Mouse (Mus musculus) heart, embryonic 15.5 days (tissue): Measurements from ENCODE around the gene Emc7. TPM values are rescaled to one million over a fixed set of nuclear protein-coding genes. Genes with fewer than 3 reads are reported as not detected.

Experiments
- ATAC-seq: fragments of 200-750 bp; cut with Nextera tagmentation; replicated peaks from 2 replicates; pipeline ENCODE4 v1.8.0; 2017; ENCODE audit warnings: low read depth, moderate TSS enrichment; ENCODE audit not compliant: insufficient number of reproducible peaks, insufficient read depth, low FRiP score
- H3K27ac ChIP-seq: fragments of 300-500 bp; sonication (generic); 2 replicates; pipeline ENCODE4 v1.5.1; 2015; ENCODE audit warnings: mild to moderate bottlenecking, inconsistent platforms
- H3K27me3 ChIP-seq: fragments of 300-500 bp; sonication (generic); 2 replicates; pipeline ENCODE4 v1.6.1; 2015; ENCODE audit warnings: inconsistent platforms
- H3K36me3 ChIP-seq: fragments of 300-500 bp; sonication (generic); 2 replicates; pipeline ENCODE4 v1.6.1; 2015; ENCODE audit warnings: mild to moderate bottlenecking, inconsistent platforms
- H3K4me1 ChIP-seq: fragments of 300-500 bp; sonication (generic); replicated peaks from 2 replicates; pipeline ENCODE4 v1.6.1; 2015; ENCODE audit warnings: inconsistent platforms
- H3K4me2 ChIP-seq: fragments of 300-500 bp; sonication (generic); 2 replicates; pipeline ENCODE4 v1.6.1; 2015; ENCODE audit warnings: inconsistent platforms, mild to moderate bottlenecking, moderate library complexity
- H3K4me3 ChIP-seq: fragments of 300-500 bp; sonication (generic); 2 replicates; pipeline ENCODE4 v1.5.1; 2015; ENCODE audit warnings: mild to moderate bottlenecking, inconsistent platforms
- H3K9ac ChIP-seq: fragments of 300-500 bp; sonication (generic); 2 replicates; pipeline ENCODE4 v1.6.1; 2015; ENCODE audit warnings: mild to moderate bottlenecking, inconsistent platforms
- H3K9me3 ChIP-seq: fragments of 300-500 bp; sonication (generic); replicated peaks from 2 replicates; pipeline ENCODE4 v1.6.1; 2016; ENCODE audit warnings: inconsistent platforms
- WGBS: fragments of 180-500 bp; shearing (Covaris S2); methylation state at CpG from one replicate; pipeline ENCODE4 v1.1.7; 2015; ENCODE audit warnings: mixed read lengths; 5-methylcytosine and 5-hydroxymethylcytosine counted together
- polyA plus RNA-seq: library from polyadenylated mRNA; unstranded; fragments of >200 nt; fragmentation: Nextera tagmentation; extraction: Ambion mirVana; gene quantifications from 2 replicates; pipeline ENCODE4 v1.2.1, GENCODE M21; 2015

Gene Emc7
- polyA plus RNA-seq, 1 experiment from 2014 or later, result 16.4 TPM

GRCm38 (mm10) chr2:112480669-112481068 is 25.9 kb downstream of the Emc7 start, which contains the start of gene Chrm5:
Chrm5 (minus strand) TSS chr2:112480769.
- no peak within 1 kb of the TSS for H3K9ac ChIP-seq
- WGBS, result 90% methylated on average over 5 of the region's 5 CpGs
- no peaks in the 10 kb centered on the region for H3K36me3 ChIP-seq
- no peak within 1 kb of the TSS for H3K4me2 ChIP-seq
- no peak for ATAC-seq
- H3K27me3 ChIP-seq, result no peaks in the 10 kb centered on the region
- H3K9me3 ChIP-seq, result no peaks in the 10 kb centered on the region
- H3K4me3 ChIP-seq, result no peak within 1 kb of the TSS
- 0 out of 2 replicates have a peak, but pooled peaks cover 3% of the 10 kb centered on the region for H3K4me1 ChIP-seq
- no peak within 1 kb of the TSS for H3K27ac ChIP-seq

DNA sequence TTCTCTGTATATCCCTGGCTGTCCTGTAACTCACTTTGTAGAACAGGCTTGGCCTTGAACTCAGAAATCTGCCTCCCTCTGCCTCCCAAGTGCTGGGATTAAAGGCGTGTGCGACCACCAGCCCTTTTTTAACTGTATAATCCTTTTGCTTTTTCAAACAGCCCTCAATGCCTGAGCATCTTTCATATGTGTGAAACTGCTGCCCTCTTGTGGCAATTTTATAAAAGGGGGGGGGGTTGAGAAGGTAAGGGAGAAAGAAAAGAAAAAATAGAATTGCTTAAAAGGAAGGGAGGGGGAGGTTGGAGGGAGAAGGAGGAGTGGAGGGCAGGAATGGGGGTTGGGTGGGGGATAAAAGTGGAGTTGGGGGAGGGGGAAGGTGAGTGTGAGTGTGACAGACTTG is 26.8 kb downstream of the Emc7 start:
- Histone ChIP-seq H3K4me1 (0 out of 2 replicates have a peak, but pooled peaks cover 3% of the 10 kb centered on the region), H3K36me3 (no peaks in the 10 kb centered on the region), H3K4me2 (no peak overlapping the region), H3K27ac (no peak overlapping the region), H3K9me3 (no peaks in the 10 kb centered on the region), H3K4me3 (no peak overlapping the region), H3K27me3 (no peaks in the 10 kb centered on the region), H3K9ac (no peak overlapping the region)
- 2% methylated on average over 2 of the region's 2 CpGs for WGBS
- no peak for ATAC-seq

DNA sequence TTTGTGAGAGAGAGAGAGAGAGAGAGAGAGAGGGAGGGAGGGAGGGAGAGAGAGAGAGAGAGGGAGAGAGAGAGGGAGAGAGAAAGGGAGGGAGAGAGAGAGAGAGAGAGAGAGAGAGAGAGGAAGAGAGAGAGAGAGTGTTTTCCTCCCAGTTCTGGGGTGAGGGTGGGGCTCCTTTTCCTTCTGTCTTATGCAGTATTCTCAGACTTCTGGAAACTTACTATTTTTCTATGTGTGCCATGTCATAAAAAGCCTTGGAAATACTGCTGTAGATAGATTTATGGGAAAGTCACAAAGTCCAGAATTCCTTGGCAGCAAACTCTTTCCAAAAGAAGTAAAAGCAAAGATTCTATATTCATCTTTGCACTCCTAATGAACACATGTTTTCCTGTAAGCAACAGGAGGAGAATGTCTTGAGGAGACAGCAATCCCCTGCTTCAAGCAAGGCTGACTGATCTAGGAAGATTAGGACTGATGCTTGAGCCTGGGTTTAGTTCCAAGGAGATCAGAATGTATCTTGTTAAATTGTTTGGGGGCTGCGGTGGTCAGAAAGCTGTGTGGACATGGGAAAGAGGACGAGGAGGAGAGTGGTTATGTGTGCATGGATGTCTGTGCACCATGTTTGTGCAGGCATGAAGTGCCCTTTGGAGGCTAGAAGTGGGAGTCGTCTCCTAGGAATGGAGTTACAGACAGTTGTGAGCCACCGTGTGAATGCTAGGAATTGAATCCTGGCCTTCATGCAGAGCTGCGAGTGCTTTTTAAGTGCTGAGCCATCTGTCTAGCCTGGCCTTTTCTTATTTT is 27.9 kb downstream of the Emc7 start:
- Histone ChIP-seq H3K4me1 (0 out of 2 replicates have a peak, but pooled peaks cover 3% of the 10 kb centered on the region), H3K4me2 (no peak overlapping the region), H3K4me3 (no peak overlapping the region), H3K27ac (no peak overlapping the region), H3K36me3 (no peaks in the 10 kb centered on the region), H3K27me3 (no peaks in the 10 kb centered on the region), H3K9me3 (no peaks in the 10 kb centered on the region), H3K9ac (no peak overlapping the region)
- ATAC-seq, result no peak
- 64% methylated on average over 5 of the region's 5 CpGs for WGBS

DNA sequence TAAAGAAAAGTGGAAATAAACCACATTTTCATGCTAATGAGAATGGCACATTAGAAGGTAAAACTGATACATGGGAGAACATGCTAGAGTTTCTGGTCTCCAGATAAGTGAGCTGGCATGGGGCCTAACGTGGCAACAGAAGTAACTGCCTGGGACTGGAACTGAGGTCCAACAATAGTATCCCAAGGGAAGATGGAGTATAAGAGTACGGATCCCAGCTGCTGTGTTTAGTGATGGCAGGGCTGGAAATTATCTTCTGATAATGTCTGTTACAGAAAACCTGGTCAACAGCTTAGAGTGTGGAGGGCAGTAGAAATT is 28.5 kb downstream of the Emc7 start:
- Histone ChIP-seq H3K36me3 (no peaks in the 10 kb centered on the region), H3K4me2 (no peak overlapping the region), H3K9ac (no peak overlapping the region), H3K9me3 (no peaks in the 10 kb centered on the region), H3K27ac (no peak overlapping the region), H3K27me3 (no peaks in the 10 kb centered on the region), H3K4me3 (no peak overlapping the region), H3K4me1 (0 out of 2 replicates have a peak, but pooled peaks cover 3% of the 10 kb centered on the region)
- ATAC-seq, result no peak
- 50% methylated on average over 2 of the region's 2 CpGs for WGBS

DNA sequence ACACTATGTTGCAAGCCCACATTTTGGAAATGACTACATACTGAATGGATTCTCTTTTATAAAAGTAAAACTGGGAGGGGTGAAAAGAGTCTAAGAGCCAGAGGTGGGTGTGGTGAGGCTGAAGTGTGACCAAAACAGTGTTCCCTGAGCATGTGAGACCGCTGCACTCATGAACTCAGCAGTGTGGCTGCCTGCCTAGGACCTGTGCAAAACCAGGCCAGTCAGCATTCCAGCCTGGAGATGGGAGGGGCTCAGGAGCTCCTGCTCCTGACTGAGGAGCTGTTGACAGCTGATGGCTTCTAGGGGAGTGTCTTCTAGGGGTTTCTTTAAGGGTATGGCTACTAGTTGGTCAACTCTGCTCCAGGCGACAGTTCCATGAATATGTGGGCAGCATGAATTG is 30.1 kb downstream of the Emc7 start:
- Histone ChIP-seq H3K4me3 (no peak overlapping the region), H3K36me3 (no peaks in the 10 kb centered on the region), H3K27ac (no peak overlapping the region), H3K9ac (no peak overlapping the region), H3K9me3 (no peaks in the 10 kb centered on the region), H3K27me3 (no peaks in the 10 kb centered on the region), H3K4me1 (0 out of 2 replicates have a peak, but pooled peaks cover 3% of the 10 kb centered on the region), H3K4me2 (no peak overlapping the region)
- ATAC-seq, result peak; percentile 62; the same call in 1 of the 2 replicates
- WGBS, result 37% methylated on average over 2 of the region's 2 CpGs

DNA sequence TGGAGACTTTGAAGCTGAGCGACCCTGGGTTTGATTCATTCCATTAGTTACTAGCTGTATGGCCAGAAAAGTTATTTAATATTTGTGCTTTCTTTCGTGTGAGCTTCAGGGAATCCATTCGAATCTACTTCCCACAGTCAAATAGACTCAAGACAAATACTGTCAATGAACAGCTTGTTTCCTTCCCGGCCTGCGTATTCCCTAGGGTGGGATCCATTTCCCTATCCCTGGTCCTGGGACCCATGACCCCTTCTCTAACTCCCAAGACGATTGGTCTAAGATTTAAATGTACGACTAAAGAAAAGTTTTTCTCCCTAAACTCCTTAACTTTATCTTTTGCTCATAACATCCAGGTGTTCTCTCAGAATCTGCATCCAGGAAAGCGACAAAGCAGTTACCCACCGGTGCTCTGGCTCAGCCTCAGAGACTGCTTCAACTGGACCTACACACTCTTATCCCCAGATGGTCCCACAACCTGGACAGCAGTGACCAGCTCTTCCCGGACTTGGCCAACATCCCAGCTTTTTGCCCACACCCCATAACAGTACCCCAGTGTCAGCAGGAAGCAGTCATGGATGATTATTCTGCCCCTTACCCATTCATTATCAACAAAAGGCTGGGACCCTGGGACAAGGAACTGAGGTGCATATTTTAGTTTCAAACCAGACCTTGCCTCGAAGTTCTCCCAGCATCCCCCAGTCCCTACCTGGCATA is 35.8 kb downstream of the Emc7 start:
- no peak overlapping the region for H3K4me2 ChIP-seq
- WGBS, result 78% methylated on average over 11 of the region's 11 CpGs
- ATAC-seq, result no peak

GRCm38 (mm10) chr2:112491629-112492028 is 36.8 kb downstream of the Emc7 start:
- Histone ChIP-seq H3K27me3 (no peaks in the 10 kb centered on the region), H3K27ac (no peak overlapping the region), H3K4me2 (no peak overlapping the region), H3K9ac (no peak overlapping the region), H3K9me3 (no peaks in the 10 kb centered on the region), H3K36me3 (no peaks in the 10 kb centered on the region), H3K4me3 (no peak overlapping the region), H3K4me1 (peaks cover 11% of the 10 kb centered on the region)
- WGBS, result 80% methylated on average over 5 of the region's 5 CpGs
- ATAC-seq, result no peak

More for the DNA sequence above, 35.8 kb downstream of the Emc7 start:
- Histone ChIP-seq H3K9ac (no peak overlapping the region), H3K27ac (no peak overlapping the region), H3K27me3 (no peaks in the 10 kb centered on the region), H3K9me3 (no peaks in the 10 kb centered on the region), H3K4me1 (peaks cover 11% of the 10 kb centered on the region), H3K36me3 (no peaks in the 10 kb centered on the region), H3K4me3 (no peak overlapping the region)

GRCm38 (mm10) chr2:112492431-112492855 is 37.6 kb downstream of the Emc7 start:
- peak overlapping the region; percentile 74 for H3K4me3 ChIP-seq
- peak overlapping the region; percentile 91 for H3K9ac ChIP-seq
- H3K36me3 ChIP-seq, result no peaks in the 10 kb centered on the region
- peak overlapping the region; percentile 76 for H3K4me2 ChIP-seq
- no peaks in the 10 kb centered on the region for H3K9me3 ChIP-seq
- H3K27me3 ChIP-seq, result no peaks in the 10 kb centered on the region
- H3K4me1 ChIP-seq, result peaks cover 11% of the 10 kb centered on the region
- peak overlapping the region; percentile 99 for H3K27ac ChIP-seq
- 6% methylated on average over 9 of the region's 9 CpGs for WGBS
- ATAC-seq, result peak; percentile 12; the same call in 1 of the 2 replicates

- peaks cover 15% of the 10 kb centered on the region for H3K4me1 ChIP-seq
- peak within 1 kb of the TSS; percentile 76 for H3K4me2 ChIP-seq
- no peaks in the 10 kb centered on the region for H3K9me3 ChIP-seq
- ATAC-seq, result peak; percentile 94
- no peaks in the 10 kb centered on the region for H3K27me3 ChIP-seq
- H3K36me3 ChIP-seq, result no peaks in the 10 kb centered on the region
- peak within 1 kb of the TSS; percentile 91 for H3K9ac ChIP-seq
- H3K4me3 ChIP-seq, result peak within 1 kb of the TSS; percentile 74
- H3K27ac ChIP-seq, result peak within 1 kb of the TSS; percentile 99
- WGBS, result under 1% methylated on average over 75 of the region's 87 CpGs
Observed at GRCm38 (mm10) chr2:112492856-112493538, 38.2 kb downstream of the Emc7 start, which contains the start of gene Aven. Aven (plus strand) TSS chr2:112492964.

DNA sequence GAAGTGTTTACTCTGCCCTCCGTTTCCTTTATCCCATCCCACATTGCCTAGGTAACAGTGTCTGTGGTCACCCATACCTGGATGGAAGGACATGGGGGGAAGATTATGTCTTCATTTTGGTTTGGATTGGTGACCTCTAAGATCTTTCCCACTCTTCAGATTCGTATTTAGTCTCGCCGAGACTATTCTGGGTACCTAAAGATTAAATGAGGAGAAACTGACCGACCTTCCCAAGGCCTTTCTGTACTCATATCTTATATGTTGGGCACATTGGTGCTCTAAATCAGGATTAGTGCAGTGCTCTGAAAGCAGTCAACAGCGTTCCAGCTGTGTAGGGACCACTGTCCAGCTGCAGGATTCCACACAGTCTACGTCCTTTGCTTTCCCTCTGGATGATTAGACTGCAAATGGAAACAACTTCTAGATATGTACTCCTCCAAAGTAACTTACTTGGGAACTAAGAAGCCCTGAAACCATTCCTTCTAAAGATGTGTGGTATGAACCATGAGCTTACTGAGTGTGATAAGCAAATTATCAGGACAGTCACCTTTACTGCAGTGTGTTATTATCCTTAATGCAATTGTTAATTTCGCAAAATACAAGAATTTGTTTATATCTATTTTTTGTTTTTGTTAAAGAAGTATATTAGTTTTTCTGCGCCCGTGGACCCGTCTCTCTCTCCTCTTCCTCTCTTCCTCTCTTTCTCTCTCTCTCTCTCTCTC is 38.9 kb downstream of the Emc7 start:
- Histone ChIP-seq H3K27me3 (no peaks in the 10 kb centered on the region), H3K4me2 (peak overlapping the region; percentile 76), H3K9ac (peak overlapping the region; percentile 91), H3K4me1 (peaks cover 17% of the 10 kb centered on the region), H3K4me3 (peak overlapping the region; percentile 74), H3K9me3 (no peaks in the 10 kb centered on the region), H3K27ac (peak overlapping the region; percentile 99), H3K36me3 (no peaks in the 10 kb centered on the region)
- ATAC-seq, result peak; percentile 1; the same call in 1 of the 2 replicates
- 37% methylated on average over 11 of the region's 11 CpGs for WGBS
